Mouse (Mus musculus): Measurements from ENCODE around the gene Nceh1. TPM values are rescaled to one million over a fixed set of nuclear protein-coding genes. Genes with fewer than 3 reads are reported as not detected.

The Nceh1 gene
- total and polyA plus RNA-seq, 3 experiments: 8.2 to 9.3 TPM; not detected in 1

GRCm38 (mm10) chr3:27250936-27251335 lies 68.2 kb downstream of the Nceh1 start:
- Histone ChIP-seq H3K9me3 (replicated peaks; ENCODE audit: insufficient read depth, low read length) (no peaks in the 10 kb centered on the region), H3K36me3 (ENCODE audit: control insufficient read depth in 1 of 2, insufficient read depth in 2 of 2, low read length in 2 of 2) (no peaks in the 10 kb centered on the region)
- peak; percentile 21 for DNase-seq (ENCODE audit: low read depth, low spot score)

GRCm38 (mm10) chr3:27258461-27258860 lies 75.7 kb downstream of the Nceh1 start:
- H3K4me3 ChIP-seq (ENCODE audit: control insufficient read depth in 1 of 2, insufficient read depth in 1 of 2, low read depth in 2 of 2, low read length in 2 of 2): peak overlapping the region; percentile 45 to 57
- no peaks in the 10 kb centered on the region for H3K36me3 ChIP-seq (ENCODE audit: control insufficient read depth in 1 of 2, insufficient read depth in 2 of 2, low read length in 2 of 2)
- no peaks in the 10 kb centered on the region for H3K9me3 ChIP-seq (replicated peaks; ENCODE audit: insufficient read depth, low read length)
- peak overlapping the region; percentile 5; the same call in 1 of the 2 replicates for H3K9ac ChIP-seq (ENCODE audit: control insufficient read depth, low read depth, low read length, poor library complexity, severe bottlenecking)
- DNase-seq (ENCODE audit: low read depth, low spot score): peak; percentile 21
- TF ChIP-seq CTCF (IDR thresholded peaks at IDR 0.05 in 2 of 3, conservative IDR thresholded peaks at IDR 0.05 in 1 of 3; ENCODE audit: control insufficient read depth in 1 of 3, insufficient read depth in 1 of 3, low read depth in 2 of 3, low read length in 3 of 3, poor library complexity in 1 of 3, severe bottlenecking in 1 of 3) (no peak), POLR2AphosphoS5 (IDR thresholded peaks at IDR 0.05; ENCODE audit: borderline replicate concordance, low read depth, low read length) (no peak), POLR2AphosphoS2 (IDR thresholded peaks at IDR 0.05; ENCODE audit: low read length) (no peak), EP300 (IDR thresholded peaks at IDR 0.05; ENCODE audit: low read depth in 1 of 2, low read length in 2 of 2) (no peak), MAZ (IDR thresholded peaks at IDR 0.05; ENCODE audit: low read depth, low read length) (no peak), SIN3A (IDR thresholded peaks at IDR 0.05; ENCODE audit: low read length) (no peak), RAD21 (IDR thresholded peaks at IDR 0.05; ENCODE audit: low read depth, low read length) (no peak), GATA1 (IDR thresholded peaks at IDR 0.05; ENCODE audit: low read depth, low read length) (no peak), MEF2A (IDR thresholded peaks at IDR 0.05; ENCODE audit: extremely low read depth, insufficient replicate concordance, low read depth, low read length, poor library complexity, severe bottlenecking) (no peak), KAT2A (conservative IDR thresholded peaks at IDR 0.05; ENCODE audit: low read depth, low read length) (no peak), TCF12 (IDR thresholded peaks at IDR 0.05; ENCODE audit: low read depth, low read length) (no peak), CHD1 (IDR thresholded peaks at IDR 0.05; ENCODE audit: low read depth, low read length) (no peak), TBP (IDR thresholded peaks at IDR 0.05; ENCODE audit: low read depth, low read length) (no peak), USF1 (IDR thresholded peaks at IDR 0.05; ENCODE audit: low read depth, low read length) (no peak)
- H3K4me1 ChIP-seq (ENCODE audit: control insufficient read depth in 1 of 2, insufficient read depth in 2 of 2, low read length in 2 of 2): no peaks in the 10 kb centered on the region
- no peak overlapping the region for H3K27ac ChIP-seq (ENCODE audit: control insufficient read depth, low read depth, low read length)
- H3K27me3 ChIP-seq (ENCODE audit: control insufficient read depth in 1 of 2, insufficient read depth in 2 of 2, low read length in 2 of 2): peaks cover 0 to 3% of the 10 kb centered on the region in 2 experiments; a peak in 2 of 4 replicates
- H3K79me2 ChIP-seq (ENCODE audit: control insufficient read depth, insufficient read depth, low read length, poor library complexity): no peaks in the 10 kb centered on the region

More at GRCm38 (mm10) chr3:27250936-27251335, 68.2 kb downstream of the Nceh1 start:
- Histone ChIP-seq H3K4me1 (ENCODE audit: control insufficient read depth in 1 of 2, insufficient read depth in 2 of 2, low read length in 2 of 2) (no peaks in the 10 kb centered on the region), H3K27ac (ENCODE audit: control insufficient read depth, low read depth, low read length) (no peak overlapping the region), H3K79me2 (ENCODE audit: control insufficient read depth, insufficient read depth, low read length, poor library complexity) (no peaks in the 10 kb centered on the region), H3K27me3 (ENCODE audit: control insufficient read depth in 1 of 2, insufficient read depth in 2 of 2, low read length in 2 of 2) (no peaks in the 10 kb centered on the region; a peak in 1 of 4 replicates), H3K4me3 (ENCODE audit: control insufficient read depth in 1 of 2, insufficient read depth in 1 of 2, low read depth in 2 of 2, low read length in 2 of 2) (no peak overlapping the region), H3K9ac (ENCODE audit: control insufficient read depth, low read depth, low read length, poor library complexity, severe bottlenecking) (no peak overlapping the region)
- TF ChIP-seq SMC3 (IDR thresholded peaks at IDR 0.05; ENCODE audit: low read depth, low read length): peak; percentile 46
- TF ChIP-seq CTCF (IDR thresholded peaks at IDR 0.05 in 2 of 3, conservative IDR thresholded peaks at IDR 0.05 in 1 of 3; ENCODE audit: control insufficient read depth in 1 of 3, insufficient read depth in 1 of 3, low read depth in 2 of 3, low read length in 3 of 3, poor library complexity in 1 of 3, severe bottlenecking in 1 of 3): peak; percentile 23 to 75 (median 50); a peak in 5 of 6 replicates
- TF ChIP-seq MEF2A (IDR thresholded peaks at IDR 0.05; ENCODE audit: extremely low read depth, insufficient replicate concordance, low read depth, low read length, poor library complexity, severe bottlenecking): no peak
- no peak for TF ChIP-seq MAFK (IDR thresholded peaks at IDR 0.05; ENCODE audit: borderline replicate concordance, low read depth, low read length)
- peak; percentile 30; the same call in 1 of the 2 replicates for TF ChIP-seq ZC3H11A (IDR thresholded peaks at IDR 0.05; ENCODE audit: low read depth, low read length)
- TF ChIP-seq KAT2A (conservative IDR thresholded peaks at IDR 0.05; ENCODE audit: low read depth, low read length): no peak
- peak; percentile 35 for TF ChIP-seq RAD21 (IDR thresholded peaks at IDR 0.05; ENCODE audit: low read depth, low read length)

Data from MEL (cell line).